Mouse (Mus musculus) frontal cortex, adult (tissue): Measurements from ENCODE around the gene Gpr89.

Experiments
- ATAC-seq: cut with Nextera tagmentation; 2 replicates; pipeline ENCODE4 v1.9.2; 2017; ENCODE audit warnings: mild to moderate bottlenecking, moderate library complexity, mixed read lengths; ENCODE audit not compliant: low TSS enrichment

The Gpr89 gene

DNA sequence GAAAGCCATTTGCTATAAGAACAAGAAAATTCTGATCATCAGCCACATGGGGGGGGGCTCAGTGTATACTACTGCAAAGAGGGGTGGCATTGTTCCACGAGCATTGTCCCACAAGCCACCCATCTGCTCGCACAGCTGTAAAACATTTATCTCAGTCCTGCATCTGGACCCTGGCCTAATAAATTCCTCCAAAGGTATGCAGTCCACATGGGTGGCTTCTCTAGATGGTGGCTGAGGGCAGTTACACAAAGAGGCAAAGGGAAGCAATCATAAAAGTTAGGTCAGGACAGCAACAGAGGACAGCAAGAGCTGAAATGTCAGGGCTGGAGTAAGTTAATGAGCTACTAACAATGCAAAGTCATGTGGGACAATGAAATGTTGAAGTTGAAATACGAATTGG lies 81.4 kb downstream of the Gpr89 start:
- ATAC-seq = no peak

DNA sequence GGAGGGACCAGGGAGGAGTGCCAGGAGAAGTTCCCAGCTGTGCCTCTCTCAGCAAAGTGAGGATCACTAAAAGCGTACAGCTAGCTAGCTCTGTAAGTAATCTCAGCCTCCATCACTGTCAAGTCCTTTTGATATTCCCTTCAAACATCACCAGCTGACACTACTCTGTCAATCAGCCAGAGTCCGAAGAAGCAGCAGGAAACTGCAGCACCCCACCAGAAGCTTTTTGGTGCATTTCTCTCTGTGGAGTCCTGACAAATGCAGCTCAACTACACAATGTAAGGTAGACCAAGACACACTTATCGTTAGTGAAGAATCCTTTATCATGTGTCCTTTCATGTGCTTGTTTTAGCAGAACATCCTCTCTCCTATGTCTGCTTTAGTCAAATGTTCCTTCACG lies 83.6 kb downstream of the Gpr89 start:
- ATAC-seq = no peak

DNA sequence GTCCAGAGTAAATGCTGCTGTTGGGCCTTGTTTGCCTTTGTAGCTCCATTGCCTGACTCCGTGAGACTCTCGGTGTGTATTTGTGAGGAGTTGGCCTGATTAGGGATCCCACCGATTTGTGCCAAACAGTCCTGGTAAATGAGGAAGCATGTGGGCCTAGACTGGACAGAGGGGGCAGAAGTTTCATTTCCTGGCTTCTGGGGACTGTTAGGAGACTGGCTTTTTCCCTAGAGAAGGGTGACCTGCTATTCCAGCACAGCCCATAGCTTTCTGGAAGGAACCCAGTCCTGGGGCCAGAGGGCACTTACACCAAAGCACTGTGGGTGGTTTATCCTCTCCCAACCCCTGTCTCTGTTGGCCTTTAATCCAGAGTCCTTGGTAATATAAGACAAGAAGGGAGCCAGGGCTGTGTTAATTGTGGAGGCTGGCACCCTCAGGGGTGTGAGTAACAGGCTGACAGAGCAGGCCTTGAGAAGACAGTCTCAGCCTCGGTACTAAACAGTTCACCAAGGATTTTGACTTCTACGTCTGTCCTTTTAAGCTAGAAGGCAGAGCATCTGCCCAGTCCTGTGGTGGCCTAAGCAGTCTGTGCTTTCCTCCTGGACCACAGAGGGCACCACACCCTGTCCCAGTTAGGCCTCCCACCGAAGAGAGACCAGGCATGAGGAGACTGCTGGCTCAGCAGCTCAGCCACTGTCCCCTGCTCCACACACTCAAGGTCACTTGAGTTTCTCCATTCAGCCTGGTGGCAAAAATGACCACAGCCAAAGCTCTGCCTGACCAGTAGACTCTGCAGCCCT lies 84.8 kb downstream of the Gpr89 start:
- ATAC-seq = no peak
